Mouse (Mus musculus) cerebellum, adult 2 months (tissue): ENCODE data around the gene Trmt10b. TPM values are rescaled to one million over a fixed set of nuclear protein-coding genes. Genes with fewer than 3 reads are reported as not detected.

Experiments used
- DNase-seq, 2 experiments: peaks; one replicate each; pipeline ENCODE4 v3.0.0; 2021
- H3K27ac ChIP-seq: fragments of 200-500 bp; 2 replicates; pipeline ENCODE4 v1.5.1; 2012; ENCODE audit warnings: low read length, control low read depth, inconsistent platforms; ENCODE audit not compliant: insufficient read depth
- H3K27me3 ChIP-seq: fragments of 200-500 bp; 2 replicates; pipeline ENCODE4 v1.6.1; 2012; ENCODE audit warnings: inconsistent platforms, mild to moderate bottlenecking, low read length, moderate library complexity; ENCODE audit not compliant: control insufficient read depth, insufficient read depth
- H3K4me1 ChIP-seq: fragments of 200-500 bp; 2 replicates; pipeline ENCODE4 v1.6.1; 2011; ENCODE audit warnings: low read length; ENCODE audit not compliant: control insufficient read depth, insufficient read depth
- H3K4me3 ChIP-seq: fragments of 200-500 bp; replicated peaks from 2 replicates; pipeline ENCODE3; 2011; ENCODE audit warnings: mild to moderate bottlenecking, low read depth, low read length, control low read depth; ENCODE audit not compliant: insufficient read depth
- CTCF ChIP-seq: fragments of 200-500 bp; IDR thresholded peaks from 2 replicates; pipeline ENCODE4 v1.5.1; 2011; ENCODE audit warnings: low read depth, mild to moderate bottlenecking, control low read depth, low read length, moderate library complexity, borderline replicate concordance; ENCODE audit not compliant: insufficient read depth
- POLR2A ChIP-seq: fragments of 200-500 bp; IDR thresholded peaks from 2 replicates; pipeline ENCODE4 v1.6.1; 2011; ENCODE audit warnings: low read length, control low read depth, borderline replicate concordance; ENCODE audit not compliant: insufficient read depth
- WGBS: fragments of 180-500 bp; shearing (Covaris S2); methylation state at CpG from one replicate; pipeline ENCODE4 v1.1.7; 2018; 5-methylcytosine and 5-hydroxymethylcytosine counted together
- polyA plus RNA-seq: library from polyadenylated mRNA; depleted of rRNA; stranded (reverse); fragments of >200 nt; gene quantifications from 2 replicates; pipeline ENCODE4 v1.2.3, GENCODE M21; 2012

The Trmt10b gene
- polyA plus RNA-seq, 1 experiment = 15.4 TPM

- TF ChIP-seq CTCF (no peak), POLR2A (no peak)
- no peak for DNase-seq
- no peak overlapping the region for H3K27ac ChIP-seq
- no peaks in the 10 kb centered on the region for H3K4me1 ChIP-seq
- WGBS = 95% methylated on average over 2 of the region's 2 CpGs
- H3K4me3 ChIP-seq = no peak overlapping the region
- H3K27me3 ChIP-seq = no peaks in the 10 kb centered on the region
These were observed 14.1 kb downstream of the Trmt10b start for GRCm38 (mm10) chr4:45311056-45311455.

- Histone ChIP-seq H3K4me1 (peaks cover 3% of the 10 kb centered on the region), H3K27ac (peak overlapping the region; percentile 56), H3K4me3 (peak overlapping the region; percentile 77), H3K27me3 (no peaks in the 10 kb centered on the region; the same call in 1 of the 2 replicates)
- peak; percentile 71 for TF ChIP-seq POLR2A
- no peak for TF ChIP-seq CTCF
- under 1% methylated on average over 56 of the region's 56 CpGs for WGBS
- peak; percentile 89 to 90 for DNase-seq
These were observed 23.4 kb downstream of the Trmt10b start for GRCm38 (mm10) chr4:45320159-45320816.

- H3K4me3 ChIP-seq = no peak overlapping the region
- H3K4me1 ChIP-seq = no peaks in the 10 kb centered on the region
- DNase-seq = no peak
- 37% methylated on average over 7 of the region's 7 CpGs for WGBS
- H3K27me3 ChIP-seq = no peaks in the 10 kb centered on the region; the same call in 1 of the 2 replicates
- H3K27ac ChIP-seq = no peak overlapping the region
- TF ChIP-seq POLR2A = no peak
- TF ChIP-seq CTCF = no peak
These were observed 34.2 kb downstream of the Trmt10b start for GRCm38 (mm10) chr4:45331139-45331538.

GRCm38 (mm10) chr4:45332466-45332865 is 35.5 kb downstream of the Trmt10b start:
- Histone ChIP-seq H3K27ac (no peak overlapping the region), H3K27me3 (no peaks in the 10 kb centered on the region; the same call in 1 of the 2 replicates), H3K4me3 (no peak overlapping the region), H3K4me1 (no peaks in the 10 kb centered on the region)
- TF ChIP-seq POLR2A = no peak
- no peak for TF ChIP-seq CTCF
- 58% methylated on average over 3 of the region's 3 CpGs for WGBS
- no peak for DNase-seq

DNA sequence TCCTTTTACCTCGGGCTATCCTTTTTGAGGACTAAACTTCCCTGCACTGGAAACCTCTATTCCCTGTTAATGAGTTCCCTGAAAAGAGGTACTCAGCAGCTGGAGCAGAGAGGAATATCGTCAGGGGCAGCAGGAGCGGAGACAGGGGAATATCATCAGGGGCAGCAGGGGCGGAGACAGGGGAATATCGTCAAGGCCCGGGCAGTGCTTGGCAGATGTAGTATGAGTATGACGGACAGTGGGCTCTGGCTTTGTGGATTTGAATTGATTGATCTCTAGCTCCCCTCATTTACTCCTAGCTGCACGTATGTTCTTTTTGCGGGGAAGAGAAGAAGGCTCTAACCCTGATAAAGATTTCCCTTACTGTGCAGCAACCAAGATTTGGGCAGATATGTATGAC is 44.3 kb downstream of the Trmt10b start:
- peak overlapping the region; percentile 91 for H3K4me3 ChIP-seq
- H3K27me3 ChIP-seq = no peaks in the 10 kb centered on the region; the same call in 1 of the 2 replicates
- H3K27ac ChIP-seq = peak overlapping the region; percentile 34; the same call in 1 of the 2 replicates
- H3K4me1 ChIP-seq = peaks cover 3% of the 10 kb centered on the region; the same call in 1 of the 2 replicates
- TF ChIP-seq CTCF (no peak), POLR2A (no peak)
- 45% methylated on average over 9 of the region's 9 CpGs for WGBS
- peak in 1 of 2 experiments; percentile 25 for DNase-seq

DNA sequence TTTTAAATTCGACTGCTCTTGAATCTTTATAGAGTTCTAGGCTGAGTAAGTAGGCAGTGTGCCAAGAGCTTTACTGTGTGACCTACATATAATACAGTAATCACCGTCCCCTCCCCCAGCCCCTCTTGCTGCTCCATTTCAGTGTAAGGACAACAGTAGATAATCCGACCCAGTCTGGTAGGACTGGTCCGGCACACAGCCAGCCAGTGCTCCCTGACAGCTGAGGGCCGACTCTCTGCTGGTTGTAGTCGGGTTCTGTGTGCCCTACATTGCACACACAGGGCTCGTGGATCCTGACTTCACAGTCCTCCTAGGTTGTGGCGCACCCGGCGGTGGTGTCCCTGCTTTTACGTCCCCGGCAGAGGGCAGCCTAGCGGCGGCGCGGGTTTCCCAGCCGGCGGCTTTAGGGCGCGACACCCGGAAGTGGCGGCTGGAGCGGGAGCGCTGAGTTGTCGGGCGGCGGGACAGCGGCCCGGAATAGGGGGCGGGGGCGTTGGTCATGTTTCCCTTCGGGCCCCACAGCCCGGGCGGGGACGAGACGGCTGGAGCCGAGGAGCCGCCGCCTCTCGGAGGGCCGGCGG is 44.8 kb downstream of the Trmt10b start, which contains the start of gene Dcaf10:
Gene Dcaf10, plus strand, starts transcription at position 433 of the 581 bp plus-strand sequence.
- under 1% methylated on average over 36 of the region's 42 CpGs for WGBS
- peaks cover 3% of the 10 kb centered on the region; the same call in 1 of the 2 replicates for H3K4me1 ChIP-seq
- peak within 1 kb of the TSS; percentile 95 for H3K27ac ChIP-seq
- peak; percentile 93 for TF ChIP-seq POLR2A
- TF ChIP-seq CTCF = no peak
- H3K4me3 ChIP-seq = peak within 1 kb of the TSS; percentile 91
- no peaks in the 10 kb centered on the region for H3K27me3 ChIP-seq
- DNase-seq = peak; percentile 92 to 96

DNA sequence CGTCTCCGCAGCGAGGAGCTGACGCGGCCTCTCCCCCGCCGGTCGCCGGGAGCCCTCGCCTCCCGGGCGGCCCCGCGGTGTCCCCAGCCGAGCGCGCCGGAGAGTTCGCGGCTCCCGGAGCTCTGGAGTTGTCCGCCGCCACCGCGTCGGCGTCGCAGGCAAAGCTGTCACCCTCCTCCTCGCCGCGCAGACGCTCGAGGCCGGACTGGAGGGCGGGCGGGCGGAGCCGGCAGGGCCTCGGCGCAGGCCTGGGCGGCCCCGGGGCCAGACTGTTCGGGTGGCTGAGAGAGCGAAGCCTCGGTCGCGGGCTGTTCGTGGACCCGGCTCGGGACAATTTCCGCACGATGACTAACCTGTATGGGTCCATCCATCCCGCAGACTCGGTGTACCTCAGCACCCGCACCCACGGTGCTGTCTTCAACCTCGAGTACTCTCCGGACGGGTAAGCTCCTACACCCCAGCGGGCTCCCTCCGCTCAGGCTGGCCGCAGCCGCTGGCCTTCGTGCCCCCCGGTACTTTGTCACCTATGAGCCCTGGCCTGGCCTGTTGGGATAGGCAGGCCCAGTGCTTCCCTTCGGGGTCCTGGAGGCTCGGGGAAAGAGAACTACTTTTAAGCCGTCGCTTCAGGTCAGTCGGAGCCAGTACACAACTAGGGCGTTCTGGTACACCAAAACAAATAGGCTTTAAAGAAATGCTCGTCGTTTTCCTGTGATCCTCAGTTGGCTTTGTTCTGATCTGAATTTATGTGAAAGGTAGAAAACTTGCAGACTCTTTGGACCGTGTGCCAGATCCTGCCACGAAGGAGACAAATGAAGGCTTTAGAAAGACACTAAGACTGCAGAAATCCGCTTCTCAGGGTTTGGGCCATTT is 45.6 kb downstream of the Trmt10b start, which contains the start of gene Exosc3:
Gene Exosc3, minus strand, starts transcription at position 447 of the 870 bp plus-strand sequence.
- Histone ChIP-seq H3K27ac (peak within 1 kb of the TSS; percentile 95), H3K27me3 (no peaks in the 10 kb centered on the region), H3K4me1 (peaks cover 3% of the 10 kb centered on the region; the same call in 1 of the 2 replicates), H3K4me3 (peak within 1 kb of the TSS; percentile 91)
- no peak for TF ChIP-seq POLR2A
- no peak for TF ChIP-seq CTCF
- under 1% methylated on average over 74 of the region's 76 CpGs for WGBS
- DNase-seq = peak in 1 of 2 experiments; percentile 52
